Mouse (Mus musculus) inflammation-experienced regulatory T-cells, adult 6 months (primary cell): ENCODE data around the gene Ppp2r3a. TPM values are rescaled to one million over a fixed set of nuclear protein-coding genes. Genes with fewer than 3 reads are reported as not detected.

Source experiments
- ATAC-seq: one replicate; pipeline ENCODE4 v1.8.0; 2017
- polyA plus RNA-seq, 3 experiments: library from polyadenylated mRNA; unstranded; fragments of 100-300 nt; shearing (Covaris generic); gene quantifications; one replicate each; pipeline ENCODE4 v1.2.1; 2017

Gene Ppp2r3a
- polyA plus RNA-seq: 1 to 10 TPM; 1.3 to 1.8 (median 1.6) TPM

GRCm38 (mm10) chr9:101251644-101252337 lies at the start of gene Ppp2r3a:
TSS of gene Ppp2r3a (minus strand) at chr9:101251795.
- peak; percentile 67 for ATAC-seq

GRCm38 (mm10) chr9:101300441-101300935 lies 48.9 kb upstream of the Ppp2r3a start:
- ATAC-seq: no peak

- no peak for ATAC-seq
Observed at GRCm38 (mm10) chr9:101291676-101292660, 40.4 kb upstream of the Ppp2r3a start.

- no peak for ATAC-seq
Observed at GRCm38 (mm10) chr9:101290876-101291275, 39.3 kb upstream of the Ppp2r3a start.

- ATAC-seq: no peak
Observed at GRCm38 (mm10) chr9:101289750-101290149, 38.2 kb upstream of the Ppp2r3a start.

- no peak for ATAC-seq
Observed at GRCm38 (mm10) chr9:101288901-101289647, 37.5 kb upstream of the Ppp2r3a start.

GRCm38 (mm10) chr9:101286766-101287165 lies 35.2 kb upstream of the Ppp2r3a start:
- no peak for ATAC-seq

- ATAC-seq: no peak
Observed at GRCm38 (mm10) chr9:101284049-101284448, 32.5 kb upstream of the Ppp2r3a start.

- no peak for ATAC-seq
Observed at GRCm38 (mm10) chr9:101282651-101283050, 31.1 kb upstream of the Ppp2r3a start.

GRCm38 (mm10) chr9:101281906-101282305 lies 30.3 kb upstream of the Ppp2r3a start:
- ATAC-seq: no peak

GRCm38 (mm10) chr9:101281326-101281725 lies 29.7 kb upstream of the Ppp2r3a start:
- no peak for ATAC-seq

- ATAC-seq: no peak
Observed at GRCm38 (mm10) chr9:101280867-101281266, 29.3 kb upstream of the Ppp2r3a start.

GRCm38 (mm10) chr9:101280211-101280610 lies 28.6 kb upstream of the Ppp2r3a start:
- no peak for ATAC-seq

- no peak for ATAC-seq
Observed at GRCm38 (mm10) chr9:101272715-101273114, 21.1 kb upstream of the Ppp2r3a start.

- no peak for ATAC-seq
Observed at GRCm38 (mm10) chr9:101270020-101270419, 18.4 kb upstream of the Ppp2r3a start.

- no peak for ATAC-seq
Observed at GRCm38 (mm10) chr9:101266043-101266442, 14.4 kb upstream of the Ppp2r3a start.

GRCm38 (mm10) chr9:101265546-101265945 lies 14.0 kb upstream of the Ppp2r3a start:
- no peak for ATAC-seq

GRCm38 (mm10) chr9:101262815-101263214 lies 11.2 kb upstream of the Ppp2r3a start:
- no peak for ATAC-seq

GRCm38 (mm10) chr9:101261989-101262571 lies 10.5 kb upstream of the Ppp2r3a start:
- ATAC-seq: no peak

GRCm38 (mm10) chr9:101261443-101261842 lies 9.8 kb upstream of the Ppp2r3a start:
- no peak for ATAC-seq

GRCm38 (mm10) chr9:101253136-101253535 lies 1.5 kb upstream of the Ppp2r3a start:
- no peak for ATAC-seq

GRCm38 (mm10) chr9:101252541-101252940 lies 946 bp upstream of the Ppp2r3a start:
- no peak for ATAC-seq
